Mouse (Mus musculus): ENCODE data around the gene Hist1h3h.

Hist1h3h gene

GRCm38 (mm10) chr13:21754294-21755001 lies 37.0 kb downstream of the Hist1h3h start:
- in situ Hi-C loops (cut with MboI; ENCODE audit: unreplicated experiment in 2 of 2): loop anchor here in 1 of 2 experiments (10.0 kb wide), 1 partner anchor 1800 kb away; the partner anchor contains the start of genes Hist1h1d and Hist1h4f

GRCm38 (mm10) chr13:21755707-21756106 lies 38.2 kb downstream of the Hist1h3h start:
- in situ Hi-C loops (cut with MboI; ENCODE audit: unreplicated experiment in 2 of 2): loop anchor here in 1 of 2 experiments (10.0 kb wide), 1 partner anchor 1799 kb away; the partner anchor contains the start of genes Hist1h1d and Hist1h4f
